Mouse (Mus musculus) Muller cell, postnatal 12 days (primary cell): ENCODE measurements at regions not wholly inside any gene's neighbourhood (a gene's known extent, or its start where the extent isn't known, plus 50 kb on each side); places are given as distances from the start of the nearest gene placed in this dataset.

Experiments used
- DNase-seq: peaks from one replicate; pipeline ENCODE4 v3.0.0-alpha.2; 2015; ENCODE audit errors: inconsistent ontology term

DNA sequence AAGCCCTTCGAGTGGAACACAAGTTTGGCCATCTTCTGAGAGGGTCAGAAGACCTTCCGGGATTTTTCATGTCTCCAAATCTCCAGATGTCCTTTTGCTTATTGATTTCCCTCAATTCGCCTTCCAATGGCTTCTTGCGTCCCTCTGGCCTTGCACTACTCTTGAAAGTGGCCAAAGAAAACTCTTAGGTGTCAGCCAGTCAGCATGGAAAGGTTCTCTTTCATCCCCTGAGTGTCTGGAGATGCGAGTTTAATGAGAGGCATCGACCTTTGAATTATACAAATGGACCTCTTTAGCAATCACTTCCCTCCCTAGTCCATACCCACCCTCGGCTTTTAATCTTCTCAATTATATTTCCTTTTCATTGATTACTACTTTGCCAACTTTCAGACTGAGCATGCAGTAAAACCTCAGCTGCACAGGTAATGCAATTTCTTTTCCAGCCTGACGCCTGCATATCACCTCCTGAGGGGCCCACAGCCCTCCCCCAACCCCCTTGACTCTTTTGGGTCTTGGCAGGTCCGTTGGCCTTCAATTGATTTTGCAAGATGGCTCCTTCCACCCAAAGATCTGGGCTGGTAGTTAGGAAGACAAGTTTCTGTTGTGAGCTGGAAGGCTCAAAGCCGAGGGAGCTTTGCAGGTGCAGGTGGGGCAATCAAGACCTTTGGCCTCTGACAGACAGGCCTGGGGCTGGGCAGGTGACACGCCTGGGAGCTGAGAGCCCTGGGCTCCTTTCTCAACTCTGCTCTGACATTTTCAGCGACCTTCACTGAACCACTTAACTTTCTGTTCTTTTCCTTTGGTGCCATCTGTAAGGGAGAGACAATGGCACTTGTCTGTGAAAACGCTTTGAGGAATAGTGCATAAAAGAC, 461.8 kb downstream of the Ccdc171 start:
- DNase-seq: no peak

DNA sequence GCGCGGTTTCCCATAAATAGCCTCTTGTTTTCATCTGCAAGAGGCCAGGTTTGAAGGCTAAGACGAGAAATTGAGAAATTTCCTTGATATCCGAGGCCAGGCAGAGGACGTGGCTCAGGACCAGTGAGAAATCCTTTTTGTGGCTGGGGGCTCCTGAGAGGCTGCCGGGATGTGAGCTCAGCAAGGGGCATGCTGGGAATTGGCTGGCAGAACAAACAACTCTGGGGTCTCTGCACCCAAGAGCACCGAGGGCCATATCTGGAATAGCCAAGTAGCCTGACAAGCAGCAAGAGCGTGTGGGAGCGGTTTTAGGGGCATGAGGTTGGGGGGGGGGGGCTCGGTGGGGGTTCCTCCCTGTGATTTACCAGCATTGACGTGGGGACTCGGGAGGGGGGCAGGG, 462.5 kb downstream of the Ccdc171 start:
- DNase-seq: no peak

DNA sequence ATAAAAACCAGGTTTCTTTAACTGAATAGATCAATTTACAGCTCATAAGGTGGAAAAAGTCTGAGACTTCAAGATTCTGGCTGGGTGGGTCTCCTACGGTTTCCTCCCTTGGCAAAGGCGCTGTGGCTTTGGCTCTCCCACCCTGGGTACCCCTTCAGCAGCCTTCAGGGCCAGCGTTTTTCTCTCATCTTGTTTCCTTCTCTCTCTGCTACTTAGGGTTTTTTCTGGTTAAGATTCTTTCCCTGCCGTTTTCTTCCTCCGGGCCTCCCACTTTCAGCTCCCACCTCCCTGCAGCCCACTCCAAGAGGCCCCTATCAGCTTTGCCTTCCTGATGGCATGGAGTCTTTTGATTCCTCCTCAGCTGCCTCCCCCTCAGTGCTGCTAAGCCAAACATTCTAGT, 463.0 kb downstream of the Ccdc171 start:
- no peak for DNase-seq

DNA sequence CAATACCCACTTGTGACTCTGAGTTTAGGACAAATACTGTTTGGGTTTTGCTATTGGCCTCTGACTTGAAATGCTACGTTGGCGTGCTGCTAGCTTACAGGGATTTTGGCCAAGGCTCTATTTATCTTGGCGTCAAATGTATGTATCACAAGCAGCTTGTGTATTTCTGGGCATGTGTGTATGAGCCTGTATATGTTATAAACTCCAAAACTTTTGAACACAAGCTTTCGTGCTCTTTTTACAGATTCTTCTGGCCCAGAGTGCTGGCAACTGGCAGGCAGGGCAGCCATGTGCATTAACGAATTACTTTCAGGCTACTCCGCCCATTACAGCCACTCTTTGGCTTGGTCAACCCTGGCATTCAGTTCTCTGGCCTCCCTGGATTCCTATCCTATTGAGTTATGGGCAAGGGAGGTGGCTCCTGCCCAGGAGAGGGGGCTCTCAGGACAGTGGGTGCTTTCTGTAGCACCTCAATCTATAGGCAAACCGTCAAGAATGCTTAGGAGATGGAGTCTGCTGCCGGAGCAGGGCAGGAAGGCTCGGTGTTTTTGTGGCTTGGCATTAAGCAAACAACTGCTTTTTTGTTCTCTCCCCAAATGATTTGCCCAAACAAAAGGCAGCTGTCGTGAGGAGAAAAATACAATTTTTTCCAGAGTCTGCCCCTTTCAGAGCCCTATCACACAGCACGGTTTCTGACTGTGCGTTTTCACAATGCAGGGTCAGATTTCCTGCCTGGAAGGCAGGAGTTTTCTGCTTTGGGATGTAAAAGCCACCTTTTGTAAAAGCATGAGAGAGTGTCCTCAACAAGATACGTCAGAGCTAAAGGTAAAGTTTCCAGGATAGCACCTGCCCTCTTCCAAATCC, 465.0 kb downstream of the Ccdc171 start:
- peak; percentile 50 for DNase-seq

DNA sequence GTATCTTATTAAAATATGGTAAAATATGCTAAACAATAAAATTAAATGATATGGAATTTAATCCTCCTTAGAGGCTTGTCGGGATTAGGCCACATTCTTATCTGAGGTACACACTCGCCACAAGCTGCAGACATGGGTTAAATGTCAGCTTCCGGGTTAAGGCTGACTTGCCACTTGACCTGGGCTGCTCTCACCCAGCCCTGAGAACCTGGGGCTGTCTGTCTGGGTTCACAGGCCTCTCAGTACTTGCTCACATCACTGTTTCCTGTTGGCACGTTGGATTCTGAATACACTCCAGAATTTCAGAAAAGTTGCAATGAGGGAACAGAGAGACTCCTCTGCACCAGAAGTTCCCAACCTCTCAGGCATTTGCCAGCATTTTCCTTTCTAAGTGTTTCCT, 465.9 kb downstream of the Ccdc171 start:
- DNase-seq: no peak

DNA sequence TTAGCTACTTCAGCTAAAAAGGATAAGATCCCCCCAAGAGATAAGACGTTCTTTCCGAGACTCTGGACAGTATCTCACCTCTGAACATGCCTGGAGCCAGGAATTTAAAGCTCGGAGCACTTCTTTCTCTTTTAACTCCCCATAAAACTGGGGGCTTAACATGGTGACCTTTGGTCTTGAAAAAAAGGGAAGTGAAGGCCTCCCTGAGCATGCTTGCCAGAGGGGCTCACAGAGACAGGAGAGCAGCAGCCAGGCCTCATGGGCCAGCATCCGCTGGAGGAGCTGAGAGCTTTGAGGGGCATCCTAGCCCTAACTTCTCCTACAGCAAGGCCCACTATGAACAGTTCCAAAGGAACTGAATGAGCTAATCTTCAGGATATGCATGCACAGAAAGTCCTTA, 471.7 kb downstream of the Ccdc171 start:
- no peak for DNase-seq

DNA sequence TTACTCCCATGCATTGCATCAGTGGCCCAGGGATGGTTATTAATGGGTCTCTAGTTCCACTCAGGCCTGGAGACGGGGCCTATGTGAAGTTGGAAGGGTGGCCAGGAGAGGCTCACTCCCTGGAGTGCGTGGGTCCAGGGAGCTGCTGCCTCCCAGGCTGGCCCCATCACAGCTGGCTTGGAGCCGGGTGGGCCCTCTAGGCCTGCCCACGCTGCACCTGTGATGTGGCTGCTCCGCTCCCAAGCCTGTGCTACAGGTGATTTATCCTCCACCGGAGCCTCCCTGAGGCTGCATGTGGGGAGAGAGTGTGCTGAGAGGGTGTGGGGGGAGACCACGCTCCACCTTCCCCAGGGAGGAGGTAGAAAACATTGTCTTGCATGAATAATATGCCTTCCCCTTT, 476.3 kb downstream of the Ccdc171 start:
- DNase-seq: no peak

DNA sequence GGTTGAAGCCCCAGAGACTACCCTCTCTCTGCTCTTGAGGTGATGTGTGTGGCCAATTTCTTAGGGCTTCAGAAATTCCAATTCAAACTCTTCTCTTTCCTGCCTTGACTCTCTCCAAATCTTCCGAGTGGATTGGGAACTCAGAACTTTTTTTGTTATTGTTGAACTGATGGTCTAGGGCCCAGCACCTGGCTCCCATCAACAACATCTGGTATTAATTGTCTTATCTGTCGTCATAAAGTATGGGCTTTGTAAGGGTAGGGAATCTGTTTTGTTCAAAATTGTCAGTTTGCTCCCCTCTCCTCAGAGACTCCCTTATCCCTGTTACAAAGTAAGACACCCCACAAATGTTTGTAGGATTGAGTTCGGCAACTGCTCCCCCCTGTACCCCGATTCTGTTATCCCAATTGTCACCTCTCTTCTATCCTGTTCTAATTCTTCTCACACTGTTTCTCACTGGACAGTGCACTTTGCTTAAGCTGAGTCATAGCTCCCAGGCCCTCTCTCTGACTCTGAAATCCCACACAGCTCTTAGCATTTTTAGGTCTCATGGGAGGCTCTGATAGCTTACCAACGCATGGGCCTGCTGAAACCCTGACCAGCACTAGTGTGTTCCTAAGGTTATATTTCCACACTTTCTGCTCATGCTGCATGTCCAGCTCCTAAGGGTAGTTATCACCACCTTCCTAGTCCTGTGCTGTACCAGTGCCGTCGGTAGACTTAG, 478.9 kb downstream of the Ccdc171 start:
- DNase-seq: no peak

DNA sequence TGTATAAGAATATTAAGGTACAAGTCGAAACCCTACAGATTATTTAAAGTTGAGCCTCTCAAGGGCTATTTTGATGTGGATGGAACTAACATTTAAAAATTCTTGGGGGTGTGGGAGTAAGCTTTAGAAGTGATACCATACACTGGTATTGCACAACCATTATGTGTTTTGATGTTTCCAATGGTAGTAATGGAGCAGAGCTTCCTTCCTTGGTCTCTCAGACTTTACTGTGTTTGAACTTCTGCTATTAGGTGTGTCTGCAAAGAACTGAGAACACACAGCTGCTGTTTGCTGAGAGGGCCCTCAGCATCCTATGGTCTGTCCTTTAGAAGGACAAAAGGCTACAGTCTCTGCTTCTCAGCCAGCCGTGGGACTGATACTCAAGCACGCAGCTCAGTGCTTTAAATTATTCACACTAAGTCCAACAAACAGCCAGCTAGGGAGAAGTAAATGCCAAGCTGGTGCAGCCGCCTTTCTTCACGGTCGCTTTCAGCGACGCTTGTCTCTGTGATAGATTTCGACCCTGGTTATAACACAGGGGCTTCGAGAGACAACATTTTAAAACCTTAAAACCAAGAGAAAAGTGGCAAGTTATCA, 479.5 kb downstream of the Ccdc171 start:
- no peak for DNase-seq

DNA sequence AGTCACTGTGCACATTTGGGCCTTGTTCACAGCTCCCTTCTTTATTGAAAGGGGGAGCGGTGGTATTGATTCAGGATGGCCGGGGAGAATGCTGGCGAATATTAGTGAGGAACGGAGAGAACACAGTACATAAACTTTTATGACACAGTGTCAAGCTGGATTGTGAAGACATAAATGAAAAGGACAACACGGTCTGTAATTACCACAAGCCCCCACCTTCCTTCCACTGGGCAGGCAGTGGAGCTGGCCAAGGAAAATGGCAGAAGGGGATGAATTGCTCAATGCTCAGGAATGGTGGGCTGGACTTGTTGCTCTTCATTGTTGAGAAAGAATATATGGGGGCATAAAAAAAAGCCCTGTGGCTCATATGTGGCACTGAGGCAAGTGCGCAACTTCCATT, 486.6 kb downstream of the Ccdc171 start:
- DNase-seq: no peak

DNA sequence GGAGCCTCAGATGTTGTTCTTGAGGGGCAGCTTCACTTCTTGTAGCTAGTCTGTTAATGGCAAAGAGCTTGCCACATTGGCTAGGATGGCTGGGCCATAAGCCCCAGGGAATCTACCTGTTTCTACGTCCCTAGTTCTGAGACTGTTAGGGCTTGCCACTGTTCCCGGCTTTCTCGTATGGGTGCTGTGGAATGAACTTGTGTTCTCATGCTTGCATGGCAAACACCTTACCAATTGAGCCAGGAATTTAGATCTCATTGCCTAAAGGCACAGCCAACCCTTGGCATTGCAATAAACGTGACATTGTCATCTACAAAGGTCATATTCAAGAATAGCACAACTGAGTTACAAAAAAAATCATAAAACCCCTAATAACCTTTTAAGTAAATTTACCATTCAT, 489.8 kb downstream of the Ccdc171 start:
- no peak for DNase-seq

DNA sequence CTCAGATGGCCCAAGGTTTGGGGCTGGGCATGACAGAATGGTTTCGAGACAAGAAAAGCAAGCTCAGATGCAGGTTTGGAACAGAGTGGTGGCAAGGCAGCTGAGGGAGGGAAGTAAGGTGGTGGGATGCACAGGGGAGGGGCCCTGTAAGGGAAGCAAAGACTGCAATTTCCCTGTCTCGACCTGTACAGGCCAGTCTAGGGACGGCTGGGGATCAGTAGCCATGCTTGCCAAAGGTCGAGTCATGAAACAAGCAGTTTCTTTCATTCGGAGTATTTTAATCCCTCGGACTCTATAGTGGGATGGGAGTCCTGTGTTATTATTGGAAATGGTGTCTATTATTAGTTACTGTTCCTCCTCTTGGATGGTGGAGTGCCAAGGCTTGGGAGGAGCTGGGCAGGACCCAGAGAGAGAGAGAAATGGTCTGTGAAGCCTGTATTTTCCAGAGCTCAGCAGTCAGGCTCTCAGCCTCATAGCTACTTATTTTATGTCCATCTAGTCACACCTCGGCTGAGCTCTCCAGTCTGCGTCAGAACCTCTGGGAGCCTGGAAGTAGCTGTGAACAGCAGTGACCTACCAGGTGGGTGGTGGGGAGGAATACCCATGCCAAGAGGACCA, 490.3 kb downstream of the Ccdc171 start:
- DNase-seq: no peak

DNA sequence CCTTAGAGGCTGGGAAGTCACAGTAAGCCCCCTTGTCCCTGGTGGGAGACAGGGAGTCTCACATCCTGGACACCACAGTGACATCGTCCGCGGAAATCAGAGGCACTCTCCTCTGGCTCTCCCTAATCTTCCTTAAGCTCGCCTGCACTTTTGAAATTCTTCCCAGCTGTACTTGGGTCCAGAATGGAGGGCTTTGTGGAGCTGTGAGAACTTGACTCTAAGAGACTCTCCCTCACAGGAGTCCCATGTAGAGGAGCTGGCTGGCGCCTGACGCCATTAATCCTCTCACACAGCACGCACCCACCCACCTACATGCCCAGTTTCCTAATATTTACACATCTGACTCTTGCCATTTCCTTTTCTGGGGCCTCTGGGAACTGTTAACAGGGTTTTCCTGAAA, 492.8 kb downstream of the Ccdc171 start:
- DNase-seq: no peak

DNA sequence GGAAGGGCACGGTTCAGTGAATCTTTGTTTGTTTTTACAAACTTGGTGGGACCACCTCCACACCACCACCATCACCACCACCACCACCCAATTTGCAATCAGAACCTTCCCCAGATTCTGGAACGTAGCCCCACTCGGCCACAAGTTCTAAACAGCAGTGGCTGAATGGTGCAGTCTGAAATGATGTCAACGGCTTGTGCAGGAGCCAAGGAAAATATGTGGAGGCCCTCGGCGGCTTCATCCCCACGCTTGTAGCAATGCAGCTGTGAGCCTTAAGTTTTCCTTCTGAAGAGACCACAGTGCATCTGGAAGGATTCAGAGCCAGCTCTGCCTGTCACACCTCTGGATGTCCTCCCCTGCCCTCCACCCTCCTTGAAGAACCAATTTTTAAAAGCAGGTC, 493.4 kb downstream of the Ccdc171 start:
- no peak for DNase-seq

DNA sequence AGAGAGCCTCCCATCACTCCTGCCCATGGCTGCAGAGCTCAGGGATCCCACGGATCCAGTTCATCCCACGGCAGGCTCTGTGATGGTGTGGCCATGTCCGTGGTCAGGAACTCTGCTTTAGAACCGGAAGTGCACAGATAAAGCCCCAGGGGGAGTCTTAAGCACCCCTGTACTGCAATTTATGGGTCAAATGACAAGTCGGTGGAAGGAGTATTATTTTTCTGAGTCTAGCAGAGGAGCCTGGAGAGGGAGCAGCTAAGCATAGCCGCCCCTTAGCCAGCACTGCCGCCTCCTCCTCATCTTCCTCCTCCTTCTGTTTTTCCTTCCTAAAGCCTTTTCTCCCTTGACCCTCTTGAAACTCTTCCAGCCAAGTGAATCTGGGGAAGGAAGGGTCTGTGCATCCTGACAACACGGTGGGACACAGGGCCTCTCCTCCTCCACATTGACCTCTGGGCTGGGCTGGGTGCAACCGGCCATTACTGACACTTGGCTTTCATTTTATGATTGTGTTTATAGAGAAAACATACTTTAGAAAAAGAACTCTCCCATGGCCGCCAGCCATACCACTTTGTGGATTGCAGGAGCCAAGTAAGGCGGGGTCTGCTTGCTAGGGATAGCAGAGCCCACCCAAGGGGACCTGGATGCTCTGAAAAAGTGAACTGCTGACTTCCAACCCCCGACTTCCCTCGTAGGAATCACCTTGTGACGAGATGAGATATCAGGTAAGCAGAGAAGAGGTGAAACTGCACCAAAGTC, 494.3 kb downstream of the Ccdc171 start:
- no peak for DNase-seq

DNA sequence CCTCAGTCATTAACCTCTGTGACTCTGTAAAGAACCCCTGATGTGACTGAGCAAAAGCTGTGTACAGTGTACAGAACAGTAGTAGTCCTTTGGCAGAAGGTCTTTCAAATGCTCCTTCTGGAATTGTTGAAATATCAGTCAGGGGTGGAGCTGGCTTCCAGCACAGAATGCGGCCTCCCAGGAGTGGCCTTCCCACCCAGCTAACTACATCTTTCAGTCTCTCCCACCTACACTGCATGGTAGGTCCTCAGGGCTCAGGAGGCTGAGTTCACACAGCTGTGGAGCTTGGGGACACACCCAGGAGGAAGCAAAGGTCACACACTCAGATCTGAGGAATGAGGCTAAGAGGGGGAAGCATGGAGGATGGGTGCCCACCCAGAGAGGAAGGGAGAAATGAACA, 495.3 kb downstream of the Ccdc171 start:
- DNase-seq: no peak

DNA sequence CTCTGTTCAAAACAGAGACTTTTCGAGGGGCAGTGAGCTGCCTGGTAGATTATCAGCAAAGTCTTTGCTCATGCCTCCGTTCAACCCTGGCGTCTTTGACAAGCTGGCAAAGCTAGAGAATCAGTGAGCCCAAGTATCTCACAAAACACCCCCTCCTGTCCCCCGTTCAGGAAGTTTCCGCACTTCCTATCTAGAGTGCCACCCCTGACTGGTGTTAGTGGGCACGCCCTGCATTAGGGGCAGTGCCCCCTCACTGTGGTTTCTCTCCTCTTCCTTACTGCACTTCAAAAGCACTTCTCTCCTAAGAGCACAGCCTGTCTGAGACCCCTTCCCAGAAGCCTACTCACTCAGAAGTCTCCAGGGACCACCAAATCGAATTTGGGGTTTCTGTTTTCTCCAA, 497.0 kb downstream of the Ccdc171 start:
- DNase-seq: no peak

DNA sequence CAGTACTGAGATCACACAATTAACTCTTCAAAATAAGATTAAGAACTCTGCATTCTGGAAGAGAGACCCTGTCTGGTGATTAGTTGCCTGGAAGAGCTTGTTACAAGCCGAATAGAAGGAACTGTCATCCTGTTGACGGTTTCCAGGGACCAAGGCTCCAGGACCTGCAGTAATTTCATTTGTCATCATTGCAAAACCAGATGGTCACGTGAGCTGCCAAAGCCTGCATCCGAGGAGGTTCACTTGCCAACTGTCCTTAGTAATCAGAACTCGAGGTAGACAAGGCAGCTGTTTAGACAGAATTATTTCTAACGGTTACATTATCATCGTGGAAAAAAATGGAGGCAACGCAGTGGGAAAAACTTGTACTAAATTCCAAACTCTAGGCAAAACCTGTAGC, 500.8 kb downstream of the Ccdc171 start:
- DNase-seq: no peak

DNA sequence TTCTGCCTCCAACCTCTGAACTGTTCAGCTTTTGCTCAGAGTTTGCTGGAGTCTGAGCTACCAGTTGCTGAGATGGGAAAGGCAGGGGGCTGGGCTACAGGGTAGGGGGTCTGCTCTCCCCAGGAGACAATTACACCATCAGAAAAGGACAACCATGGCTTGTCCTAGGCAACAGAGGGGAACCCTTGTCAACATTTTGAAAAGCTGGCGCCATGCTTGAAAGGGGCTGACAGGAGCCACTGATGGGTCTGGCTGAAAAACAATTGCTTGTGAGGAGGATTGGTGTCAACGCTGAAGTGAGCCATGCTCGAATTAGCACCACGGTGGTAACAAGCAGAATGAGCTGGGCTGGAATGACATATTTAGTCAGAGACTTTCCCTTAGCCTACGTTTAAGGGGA, 502.8 kb downstream of the Ccdc171 start:
- DNase-seq: no peak

DNA sequence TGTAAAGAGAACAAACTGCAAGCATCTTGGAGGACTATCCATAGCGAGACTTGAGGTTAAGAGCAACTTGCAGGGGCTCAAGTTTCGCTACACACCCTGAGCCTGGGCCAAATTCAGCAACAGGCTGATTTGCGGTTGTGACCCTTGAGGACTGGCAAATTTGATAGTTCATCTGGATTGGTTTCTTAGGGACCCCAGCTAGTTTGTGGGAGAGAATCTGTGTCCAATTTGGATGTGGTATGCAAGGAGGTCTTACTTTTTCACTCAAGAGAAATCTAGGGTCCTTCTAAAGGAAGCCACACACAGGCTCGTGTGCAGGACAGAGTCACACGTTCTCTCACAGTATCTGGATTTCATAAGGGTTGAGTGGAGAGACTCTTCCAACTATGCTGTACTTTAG, 505.6 kb downstream of the Ccdc171 start:
- no peak for DNase-seq

DNA sequence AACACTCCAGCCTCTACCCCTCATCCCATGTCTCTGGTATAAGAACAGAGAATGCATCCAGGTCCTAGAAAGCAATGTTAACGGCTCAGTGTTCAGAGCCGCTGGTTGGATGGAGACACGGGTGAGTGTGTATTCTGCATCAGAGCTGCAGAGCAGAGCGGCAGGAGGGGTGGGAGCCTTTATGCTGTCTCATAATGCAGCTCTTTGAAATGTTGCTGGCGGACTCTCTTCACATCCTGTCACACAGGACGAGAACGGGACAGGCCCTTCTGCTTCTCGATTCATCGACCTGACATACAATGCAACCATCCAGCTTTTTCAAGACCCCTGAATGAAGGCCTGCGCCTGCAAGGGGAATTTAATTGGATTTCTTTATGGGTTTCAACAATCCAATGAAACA, 507.2 kb downstream of the Ccdc171 start:
- no peak for DNase-seq
